Mouse (Mus musculus): ENCODE measurements around the gene Map4. TPM values are rescaled to one million over a fixed set of nuclear protein-coding genes. Genes with fewer than 3 reads are reported as not detected.

The Map4 gene
- polyA plus RNA-seq, 1 experiment from 2014 or later, result 79.9 TPM

DNA sequence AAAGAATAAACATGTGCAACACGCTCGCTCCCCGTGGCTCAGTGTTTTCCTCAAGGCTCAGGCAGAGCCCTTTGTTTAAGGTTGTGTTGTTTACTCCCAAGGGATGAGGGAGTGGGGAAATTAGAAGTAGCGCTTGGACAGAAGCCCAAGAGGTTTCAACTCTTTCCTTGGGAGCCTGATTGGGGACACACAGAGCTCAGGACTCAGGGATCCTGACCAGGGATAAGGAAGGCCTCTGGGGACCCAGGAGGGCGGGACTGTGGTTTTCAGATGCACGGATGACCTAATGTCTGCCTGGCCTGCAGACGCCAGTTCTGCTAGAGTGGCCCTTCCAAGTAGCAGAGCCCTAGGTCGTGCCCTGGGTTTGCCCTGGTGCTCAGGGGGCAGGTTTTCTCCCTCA is 24.0 kb upstream of the Map4 start:
- ATAC-seq (ENCODE audit: insufficient number of reproducible peaks, insufficient read depth, low FRiP score, low read depth), result peak; percentile 69
- no peak overlapping the region for H3K4me2 ChIP-seq (ENCODE audit: low read length)
- no peak overlapping the region for H3K9ac ChIP-seq (ENCODE audit: low read length)
- 45% methylated on average over 8 of the region's 8 CpGs for WGBS
- no peaks in the 10 kb centered on the region for H3K27me3 ChIP-seq (ENCODE audit: control insufficient read depth, insufficient read depth, low read length)
- H3K27ac ChIP-seq (replicated peaks in 1 of 2; ENCODE audit: control insufficient read depth in 1 of 2, insufficient read depth in 1 of 2, low read depth in 2 of 2, low read length in 2 of 2), result peak overlapping the region; percentile 31 to 33; a peak in 2 of 4 replicates
- H3K36me3 ChIP-seq (ENCODE audit: control insufficient read depth, insufficient read depth, low read length), result no peaks in the 10 kb centered on the region
- H3K9me3 ChIP-seq (ENCODE audit: control insufficient read depth, low read length), result no peaks in the 10 kb centered on the region
- H3K4me3 ChIP-seq (ENCODE audit: control insufficient read depth in 1 of 2, insufficient read depth in 1 of 2, low read depth in 1 of 2, low read length in 2 of 2), result no peak overlapping the region
- peaks cover 5 to 6% of the 10 kb centered on the region in 2 experiments; a peak in 2 of 4 replicates for H3K4me1 ChIP-seq (ENCODE audit: control insufficient read depth in 2 of 2, insufficient read depth in 2 of 2, low read length in 2 of 2)

DNA sequence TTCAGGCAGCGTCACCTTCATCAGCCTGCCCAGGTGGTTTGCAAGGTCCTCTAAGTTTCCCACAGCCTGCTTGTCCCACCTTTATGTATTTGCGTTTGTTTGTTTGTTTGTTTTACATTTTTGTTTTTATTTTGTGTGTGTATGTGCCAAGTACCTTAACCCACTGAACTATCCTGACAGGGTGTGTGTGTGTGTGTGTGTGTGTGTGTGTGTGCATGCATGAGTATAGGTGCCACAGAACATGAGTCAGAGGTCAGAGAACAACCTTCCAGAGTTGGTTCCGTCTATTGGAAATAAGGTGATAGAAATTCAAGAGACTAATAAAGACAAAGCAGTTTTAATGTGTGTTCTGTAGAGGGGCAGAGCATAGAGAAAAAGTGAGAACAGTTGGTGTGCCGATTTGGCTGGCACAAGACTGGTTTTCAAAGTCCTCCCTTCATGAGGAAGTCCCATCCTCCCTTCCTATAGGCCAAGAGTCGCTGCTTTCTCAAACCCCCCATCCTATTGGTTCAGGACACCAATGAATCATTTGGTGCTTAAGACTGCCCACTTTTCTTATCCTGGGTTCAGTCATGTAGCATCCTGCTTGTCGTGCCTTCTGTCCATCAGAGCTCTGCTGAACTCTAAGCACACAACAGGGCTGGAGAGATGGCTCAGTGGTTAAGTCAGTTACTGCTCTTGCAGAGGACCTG is 23.3 kb upstream of the Map4 start:
- Histone ChIP-seq H3K9me3 (ENCODE audit: control insufficient read depth, low read length) (no peaks in the 10 kb centered on the region), H3K27ac (replicated peaks in 1 of 2; ENCODE audit: control insufficient read depth in 1 of 2, insufficient read depth in 1 of 2, low read depth in 2 of 2, low read length in 2 of 2) (peak overlapping the region in 1 of 2 experiments; percentile 31; a peak in 1 of 4 replicates), H3K4me2 (ENCODE audit: low read length) (no peak overlapping the region), H3K27me3 (ENCODE audit: control insufficient read depth, insufficient read depth, low read length) (no peaks in the 10 kb centered on the region), H3K4me3 (ENCODE audit: control insufficient read depth in 1 of 2, insufficient read depth in 1 of 2, low read depth in 1 of 2, low read length in 2 of 2) (no peak overlapping the region), H3K9ac (ENCODE audit: low read length) (no peak overlapping the region), H3K36me3 (ENCODE audit: control insufficient read depth, insufficient read depth, low read length) (no peaks in the 10 kb centered on the region), H3K4me1 (ENCODE audit: control insufficient read depth in 2 of 2, insufficient read depth in 2 of 2, low read length in 2 of 2) (peaks cover 5 to 6% of the 10 kb centered on the region in 2 experiments; a peak in 2 of 4 replicates)
- ATAC-seq (ENCODE audit: insufficient number of reproducible peaks, insufficient read depth, low FRiP score, low read depth), result no peak
- 63% methylated on average over 6 of the region's 6 CpGs for WGBS

GRCm38 (mm10) chr9:109909102-109909501 is 22.2 kb upstream of the Map4 start:
- ATAC-seq (ENCODE audit: insufficient number of reproducible peaks, insufficient read depth, low FRiP score, low read depth), result no peak
- WGBS, result 84% methylated on average over 8 of the region's 8 CpGs
- H3K4me1 ChIP-seq (ENCODE audit: control insufficient read depth in 2 of 2, insufficient read depth in 2 of 2, low read length in 2 of 2), result peaks cover 5 to 6% of the 10 kb centered on the region in 2 experiments; a peak in 2 of 4 replicates

DNA sequence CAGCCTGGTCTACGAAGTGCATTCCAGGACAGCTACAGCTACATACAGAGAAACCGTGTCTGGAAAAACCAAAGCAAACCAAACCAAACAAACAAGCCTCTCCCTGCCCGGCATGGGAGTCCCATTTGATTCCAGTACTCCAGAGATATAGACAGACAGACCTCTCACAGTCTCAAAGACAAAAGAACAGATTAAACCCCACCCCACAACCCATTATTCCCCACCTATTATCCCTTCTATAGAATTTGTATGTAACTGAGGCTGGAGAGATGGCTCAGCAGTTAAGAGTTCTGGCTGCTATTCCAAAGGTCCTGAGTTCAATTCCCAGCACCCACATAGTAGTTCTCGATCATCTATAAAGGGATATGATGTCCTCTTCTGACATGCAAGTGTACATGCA is 21.3 kb upstream of the Map4 start:
- H3K36me3 ChIP-seq (ENCODE audit: control insufficient read depth, insufficient read depth, low read length), result no peaks in the 10 kb centered on the region
- no peak overlapping the region for H3K27ac ChIP-seq (replicated peaks in 1 of 2; ENCODE audit: control insufficient read depth in 1 of 2, insufficient read depth in 1 of 2, low read depth in 2 of 2, low read length in 2 of 2)
- no peak overlapping the region for H3K9ac ChIP-seq (ENCODE audit: low read length)
- H3K27me3 ChIP-seq (ENCODE audit: control insufficient read depth, insufficient read depth, low read length), result no peaks in the 10 kb centered on the region
- H3K4me2 ChIP-seq (ENCODE audit: low read length), result no peak overlapping the region
- no peak overlapping the region for H3K4me3 ChIP-seq (ENCODE audit: control insufficient read depth in 1 of 2, insufficient read depth in 1 of 2, low read depth in 1 of 2, low read length in 2 of 2)
- 92% methylated on average over 4 of the region's 4 CpGs for WGBS
- no peaks in the 10 kb centered on the region for H3K9me3 ChIP-seq (ENCODE audit: control insufficient read depth, low read length)
- peaks cover 5 to 6% of the 10 kb centered on the region in 2 experiments; a peak in 2 of 4 replicates for H3K4me1 ChIP-seq (ENCODE audit: control insufficient read depth in 2 of 2, insufficient read depth in 2 of 2, low read length in 2 of 2)
- ATAC-seq (ENCODE audit: insufficient number of reproducible peaks, insufficient read depth, low FRiP score, low read depth), result no peak

More at GRCm38 (mm10) chr9:109909102-109909501, 22.2 kb upstream of the Map4 start:
- Histone ChIP-seq H3K9ac (ENCODE audit: low read length) (no peak overlapping the region), H3K27me3 (ENCODE audit: control insufficient read depth, insufficient read depth, low read length) (no peaks in the 10 kb centered on the region), H3K4me2 (ENCODE audit: low read length) (no peak overlapping the region), H3K36me3 (ENCODE audit: control insufficient read depth, insufficient read depth, low read length) (no peaks in the 10 kb centered on the region), H3K9me3 (ENCODE audit: control insufficient read depth, low read length) (no peaks in the 10 kb centered on the region), H3K4me3 (ENCODE audit: control insufficient read depth in 1 of 2, insufficient read depth in 1 of 2, low read depth in 1 of 2, low read length in 2 of 2) (no peak overlapping the region), H3K27ac (replicated peaks in 1 of 2; ENCODE audit: control insufficient read depth in 1 of 2, insufficient read depth in 1 of 2, low read depth in 2 of 2, low read length in 2 of 2) (no peak overlapping the region)

- H3K4me3 ChIP-seq (ENCODE audit: control insufficient read depth in 1 of 2, insufficient read depth in 1 of 2, low read depth in 1 of 2, low read length in 2 of 2), result no peak overlapping the region
- no peaks in the 10 kb centered on the region for H3K27me3 ChIP-seq (ENCODE audit: control insufficient read depth, insufficient read depth, low read length)
- no peaks in the 10 kb centered on the region for H3K9me3 ChIP-seq (ENCODE audit: control insufficient read depth, low read length)
- no peak overlapping the region for H3K4me2 ChIP-seq (ENCODE audit: low read length)
- ATAC-seq (ENCODE audit: insufficient number of reproducible peaks, insufficient read depth, low FRiP score, low read depth), result no peak
- no peak overlapping the region for H3K9ac ChIP-seq (ENCODE audit: low read length)
- WGBS, result 76% methylated on average over 7 of the region's 7 CpGs
- no peaks in the 10 kb centered on the region for H3K36me3 ChIP-seq (ENCODE audit: control insufficient read depth, insufficient read depth, low read length)
- H3K27ac ChIP-seq (replicated peaks in 1 of 2; ENCODE audit: control insufficient read depth in 1 of 2, insufficient read depth in 1 of 2, low read depth in 2 of 2, low read length in 2 of 2), result no peak overlapping the region
- peaks cover 5 to 6% of the 10 kb centered on the region in 2 experiments; a peak in 2 of 4 replicates for H3K4me1 ChIP-seq (ENCODE audit: control insufficient read depth in 2 of 2, insufficient read depth in 2 of 2, low read length in 2 of 2)
Measured at GRCm38 (mm10) chr9:109911779-109912178, 19.5 kb upstream of the Map4 start.

- Histone ChIP-seq H3K4me1 (ENCODE audit: control insufficient read depth in 2 of 2, insufficient read depth in 2 of 2, low read length in 2 of 2) (peaks cover 0 to 2% of the 10 kb centered on the region in 2 experiments; a peak in 1 of 4 replicates), H3K27me3 (ENCODE audit: control insufficient read depth, insufficient read depth, low read length) (no peaks in the 10 kb centered on the region), H3K27ac (replicated peaks in 1 of 2; ENCODE audit: control insufficient read depth in 1 of 2, insufficient read depth in 1 of 2, low read depth in 2 of 2, low read length in 2 of 2) (no peak overlapping the region), H3K4me3 (ENCODE audit: control insufficient read depth in 1 of 2, insufficient read depth in 1 of 2, low read depth in 1 of 2, low read length in 2 of 2) (no peak overlapping the region), H3K9me3 (ENCODE audit: control insufficient read depth, low read length) (no peaks in the 10 kb centered on the region), H3K36me3 (ENCODE audit: control insufficient read depth, insufficient read depth, low read length) (no peaks in the 10 kb centered on the region), H3K9ac (ENCODE audit: low read length) (no peak overlapping the region), H3K4me2 (ENCODE audit: low read length) (no peak overlapping the region)
- ATAC-seq (ENCODE audit: insufficient number of reproducible peaks, insufficient read depth, low FRiP score, low read depth), result no peak
- 68% methylated on average over 4 of the region's 4 CpGs for WGBS
Measured at GRCm38 (mm10) chr9:109914269-109914926, 16.9 kb upstream of the Map4 start.

DNA sequence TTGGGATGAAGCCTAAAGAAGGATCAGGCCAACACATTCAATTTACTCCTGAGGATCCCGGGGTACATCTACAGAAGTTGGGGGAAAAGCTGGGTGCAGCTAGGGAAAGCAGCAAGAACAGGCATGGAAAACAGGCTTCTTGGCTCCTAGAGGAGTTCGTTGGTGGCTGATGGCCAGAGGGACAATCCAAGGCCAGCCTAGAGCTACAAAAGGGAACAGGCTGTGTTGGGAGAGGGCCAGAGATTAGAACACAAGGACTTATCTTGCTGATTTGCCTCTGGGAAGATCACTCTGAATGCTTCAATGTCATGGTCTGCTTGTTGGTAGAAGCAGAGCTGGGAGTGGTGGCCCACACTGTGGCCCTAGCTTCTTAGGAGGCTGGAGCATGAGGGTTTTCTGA is 13.3 kb upstream of the Map4 start:
- Histone ChIP-seq H3K27ac (replicated peaks in 1 of 2; ENCODE audit: control insufficient read depth in 1 of 2, insufficient read depth in 1 of 2, low read depth in 2 of 2, low read length in 2 of 2) (no peak overlapping the region), H3K4me3 (ENCODE audit: control insufficient read depth in 1 of 2, insufficient read depth in 1 of 2, low read depth in 1 of 2, low read length in 2 of 2) (no peak overlapping the region), H3K9ac (ENCODE audit: low read length) (no peak overlapping the region), H3K4me2 (ENCODE audit: low read length) (no peak overlapping the region), H3K36me3 (ENCODE audit: control insufficient read depth, insufficient read depth, low read length) (no peaks in the 10 kb centered on the region), H3K9me3 (ENCODE audit: control insufficient read depth, low read length) (no peaks in the 10 kb centered on the region), H3K4me1 (ENCODE audit: control insufficient read depth in 2 of 2, insufficient read depth in 2 of 2, low read length in 2 of 2) (peaks cover 0 to 2% of the 10 kb centered on the region in 2 experiments; a peak in 1 of 4 replicates), H3K27me3 (ENCODE audit: control insufficient read depth, insufficient read depth, low read length) (no peaks in the 10 kb centered on the region)
- ATAC-seq (ENCODE audit: insufficient number of reproducible peaks, insufficient read depth, low FRiP score, low read depth), result no peak
- 64% methylated on average over 2 of the region's 2 CpGs for WGBS

All from heart, embryonic 14.5 days (tissue).